Mouse (Mus musculus): ENCODE results near the gene Gm43191.

- TF ChIP-seq GATA1 (IDR thresholded peaks at IDR 0.05; ENCODE audit: borderline replicate concordance, low read length) = no peak
- TF ChIP-seq FLI1 (IDR thresholded peaks at IDR 0.05; ENCODE audit: low read length) = no peak
Measured at GRCm38 (mm10) chr3:116614295-116614892, 66.7 kb downstream of the Gm43191 start, which contains the start of gene Trmt13.
